Mouse (Mus musculus) erythroblast, embryonic 14.5 days (primary cell): ENCODE measurements around the gene Cog5.

Experiments
- GATA1 ChIP-seq: IDR thresholded peaks from 2 replicates; pipeline ENCODE4 v1.6.1; 2012; ENCODE audit warnings: low read length, inconsistent platforms, mixed read lengths
- TAL1 ChIP-seq: IDR thresholded peaks from 3 replicates; pipeline ENCODE4 v1.6.1; 2012; ENCODE audit warnings: low read length, inconsistent platforms, mixed read lengths

DNA sequence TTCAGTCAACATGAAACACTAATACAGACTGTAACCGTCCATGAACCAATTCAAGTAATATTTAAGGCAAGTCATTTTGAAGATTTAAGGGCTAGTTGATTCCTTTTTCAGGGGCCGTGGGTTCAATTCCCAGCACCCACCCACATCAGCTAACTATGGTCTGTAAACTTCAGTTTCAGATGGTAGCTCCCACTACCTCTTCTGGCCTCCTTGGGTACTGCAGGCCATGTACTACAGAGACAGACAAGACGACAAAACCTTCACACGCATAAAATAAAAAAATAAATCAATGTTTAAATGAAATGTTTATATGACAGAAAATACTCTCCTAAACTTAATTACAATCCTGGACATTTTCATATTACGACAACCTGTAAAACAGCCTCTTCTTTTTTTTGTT is 292.8 kb downstream of the Cog5 start:
- no peak for TF ChIP-seq GATA1
- TF ChIP-seq TAL1: no peak
